Mouse (Mus musculus) ES-E14 (cell line): ENCODE data around the gene Vwa1.

Experiments used
- CHD2 ChIP-seq: IDR thresholded peaks from 2 replicates; pipeline ENCODE4 v1.6.1; 2014; ENCODE audit warnings: mild to moderate bottlenecking, low read depth, low read length, inconsistent platforms
- HCFC1 ChIP-seq: IDR thresholded peaks from 2 replicates; pipeline ENCODE4 v1.6.1; 2012; ENCODE audit warnings: low read length, inconsistent platforms, borderline replicate concordance; ENCODE audit not compliant: insufficient read depth
- MAFK ChIP-seq: IDR thresholded peaks from 2 replicates; pipeline ENCODE4 v1.6.1; 2014; ENCODE audit warnings: mild to moderate bottlenecking, low read depth, low read length, inconsistent platforms; ENCODE audit not compliant: insufficient read depth
- ZC3H11A ChIP-seq: IDR thresholded peaks from 2 replicates; pipeline ENCODE4 v1.6.1; 2012; ENCODE audit warnings: low read depth, mild to moderate bottlenecking, inconsistent platforms, low read length, borderline replicate concordance
- ZNF384 ChIP-seq: IDR thresholded peaks from 2 replicates; pipeline ENCODE4 v1.6.1; 2012; ENCODE audit warnings: low read depth, low read length, inconsistent platforms

DNA sequence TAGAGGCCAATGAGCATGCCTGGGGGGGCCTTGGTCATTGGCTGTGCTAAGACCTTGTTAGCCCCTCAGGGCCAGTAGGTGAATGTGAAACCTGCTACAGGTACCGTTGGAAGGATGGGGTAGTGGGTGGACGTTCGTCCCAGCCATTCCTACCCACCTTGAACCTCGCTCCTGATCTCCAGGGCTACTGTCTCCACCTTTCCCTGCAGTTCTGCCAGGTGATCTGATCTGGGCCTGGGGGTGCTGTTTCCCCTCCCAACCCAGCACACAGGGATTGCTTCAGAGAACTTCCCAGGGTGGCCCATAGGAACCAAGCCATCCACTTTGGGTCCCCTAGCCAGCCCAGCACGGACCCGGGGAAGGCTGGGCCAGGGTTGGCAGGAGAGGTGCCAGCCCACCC lies 35.3 kb downstream of the Vwa1 start:
- TF ChIP-seq HCFC1 (no peak), ZC3H11A (no peak), CHD2 (no peak), ZNF384 (no peak), MAFK (no peak)
